Mouse (Mus musculus): ENCODE measurements around the gene Col10a1. TPM values are rescaled to one million over a fixed set of nuclear protein-coding genes. Genes with fewer than 3 reads are reported as not detected.
"Not testable (repeated sequence)": the region's sequence is repeated elsewhere in the genome, so short reads cannot be mapped to it uniquely, and the experiment has no call there.

Gene Col10a1
- not detected for total RNA-seq (2021)
- long read RNA-seq, experiment 1, partial matches to known transcripts, result 0 of 2 reads
- long read RNA-seq, experiment 1, other reads (novel, unspliced or antisense), result 2 of 2 reads
- long read RNA-seq, experiment 2, partial matches to known transcripts, result 2 of 2 reads
- long read RNA-seq, experiment 2, other reads (novel, unspliced or antisense), result 0 of 2 reads

GRCm38 (mm10) chr10:34389681-34390080, at the start of gene Col10a1:
Gene Col10a1, plus strand, starts transcription at chr10:34389981.
- no peak for DNase-seq (ENCODE audit: low spot score in 2 of 2)

DNA sequence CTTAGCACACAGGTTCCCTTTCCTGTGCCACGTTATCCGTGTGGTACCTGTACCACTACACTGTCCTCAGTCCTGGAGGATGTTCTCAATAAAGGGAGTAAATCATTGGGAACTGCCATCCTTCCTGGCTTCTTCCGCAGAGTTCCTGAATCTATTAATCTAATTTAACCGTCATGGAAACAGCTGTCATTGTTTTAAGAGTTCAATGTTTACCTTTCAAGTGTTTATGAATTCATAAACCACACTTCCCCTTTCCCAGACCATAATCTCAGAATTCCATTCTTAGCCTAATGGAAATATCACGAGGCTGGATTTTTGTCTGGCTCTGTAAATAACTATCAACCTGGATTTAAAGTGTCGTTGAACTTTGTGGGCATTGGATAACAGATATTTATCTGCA, 48.8 kb upstream of the Col10a1 start:
- no peak for DNase-seq (ENCODE audit: low spot score in 2 of 2)

DNA sequence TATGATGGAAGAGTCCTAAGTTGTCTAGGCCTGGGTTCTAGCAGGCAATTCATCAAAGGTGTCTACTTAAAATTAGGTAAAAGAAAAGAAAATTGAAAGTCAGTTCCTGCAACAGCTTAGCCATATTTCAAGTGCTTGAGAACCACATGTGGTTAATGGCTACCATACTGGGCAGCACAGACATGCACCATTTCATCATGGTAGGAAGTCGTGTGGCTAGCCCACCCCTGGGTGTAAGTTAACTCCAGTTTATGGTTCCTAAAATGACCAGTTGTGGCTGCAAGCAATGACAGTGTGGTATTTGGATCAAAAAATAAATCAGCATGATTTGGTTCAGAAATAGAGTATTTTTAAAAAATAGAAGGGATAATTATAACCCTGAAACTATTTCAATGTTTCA, 47.9 kb upstream of the Col10a1 start:
- DNase-seq (ENCODE audit: low spot score in 2 of 2), result no peak

- DNase-seq (ENCODE audit: low spot score in 2 of 2), result no peak
These were observed 37.6 kb upstream of the Col10a1 start for GRCm38 (mm10) chr10:34352166-34352565.

GRCm38 (mm10) chr10:34358263-34358662, 31.5 kb upstream of the Col10a1 start:
- DNase-seq (ENCODE audit: low spot score in 2 of 2), result no peak

DNA sequence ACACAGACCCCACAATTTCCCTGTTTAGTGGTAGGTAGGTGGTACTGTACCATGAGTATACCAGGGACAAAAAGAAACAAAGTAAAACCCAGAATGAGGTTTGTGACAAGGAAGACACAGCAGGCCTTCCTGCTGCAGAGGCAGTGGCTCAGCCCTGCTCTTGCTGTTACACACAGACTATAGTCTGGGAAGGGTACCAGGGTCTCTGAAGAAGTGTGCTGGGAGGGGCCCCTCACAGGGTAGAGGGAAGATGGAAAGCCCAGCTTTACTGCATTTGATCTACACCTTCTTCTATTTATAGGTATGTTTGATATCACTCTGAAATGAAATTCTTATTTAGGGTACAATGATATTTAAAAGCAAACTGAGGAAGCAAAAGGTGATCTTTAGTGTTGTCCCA, 26.0 kb upstream of the Col10a1 start:
- peak in 1 of 2 experiments; percentile 28 for DNase-seq (ENCODE audit: low spot score in 2 of 2)

DNA sequence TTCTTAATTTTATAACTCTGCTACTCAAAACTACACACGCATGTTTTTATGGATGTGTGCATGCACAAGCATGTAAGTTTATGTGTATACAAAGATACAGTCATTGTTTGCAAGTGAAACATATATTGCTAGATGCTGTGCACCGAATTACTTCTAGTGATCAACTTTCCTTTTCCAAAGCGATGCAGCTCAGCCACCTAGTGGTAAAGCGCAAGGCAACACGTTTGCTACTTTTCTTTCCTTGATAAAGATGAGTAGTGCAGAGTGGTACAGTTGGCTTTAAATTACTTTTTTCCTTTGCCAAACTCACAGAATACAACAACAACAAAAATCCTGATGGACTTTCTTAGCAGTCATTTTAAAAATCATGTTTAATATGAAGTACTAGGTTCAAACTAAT, 21.6 kb upstream of the Col10a1 start:
- no peak for DNase-seq (ENCODE audit: low spot score in 2 of 2)

DNA sequence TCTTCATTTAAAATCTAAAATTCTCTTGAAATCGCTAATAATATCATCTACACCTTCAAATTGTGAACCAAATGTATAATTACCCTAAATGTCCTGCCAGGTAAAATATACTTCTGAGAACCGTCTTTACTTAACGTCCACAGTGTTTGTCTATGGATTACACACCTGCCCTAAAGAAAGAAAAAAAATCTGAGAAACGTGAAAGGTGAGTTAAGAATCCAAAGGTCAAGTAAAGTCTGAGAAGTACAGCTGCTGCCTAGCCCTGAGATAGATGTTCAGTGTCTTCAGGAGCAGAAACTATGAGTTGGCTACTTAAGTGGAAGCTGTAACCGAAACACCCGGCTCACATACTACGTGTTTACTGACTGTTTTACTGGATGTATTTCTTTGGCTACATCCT, 16.4 kb upstream of the Col10a1 start:
- no peak for DNase-seq (ENCODE audit: low spot score in 2 of 2)

DNA sequence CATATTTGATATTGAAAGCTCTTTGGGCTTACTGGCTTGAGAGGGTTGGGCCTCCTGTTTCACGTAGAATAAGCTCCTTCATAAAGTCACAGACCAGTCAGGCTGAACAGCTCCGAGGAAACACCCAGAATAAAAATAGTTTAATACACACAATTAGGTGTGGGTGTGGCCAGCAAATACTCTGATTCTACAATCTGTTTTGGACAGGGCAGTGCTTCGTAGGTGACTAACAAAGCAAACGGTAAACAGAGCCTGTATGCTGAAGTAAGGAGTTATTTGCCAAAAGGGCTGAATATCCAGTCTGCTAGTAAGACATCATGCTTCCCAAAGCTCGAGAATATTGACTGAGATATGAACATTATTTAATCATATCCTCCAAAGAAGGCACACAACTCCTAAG, 4.1 kb upstream of the Col10a1 start:
- DNase-seq (ENCODE audit: low spot score in 2 of 2), result no peak

- DNase-seq (ENCODE audit: low spot score in 2 of 2), result no peak
These were observed 7.2 kb downstream of the Col10a1 start for GRCm38 (mm10) chr10:34396959-34397358.

- DNase-seq (ENCODE audit: low spot score in 2 of 2), result no peak
These were observed 9.5 kb downstream of the Col10a1 start for GRCm38 (mm10) chr10:34399267-34399666.

DNA sequence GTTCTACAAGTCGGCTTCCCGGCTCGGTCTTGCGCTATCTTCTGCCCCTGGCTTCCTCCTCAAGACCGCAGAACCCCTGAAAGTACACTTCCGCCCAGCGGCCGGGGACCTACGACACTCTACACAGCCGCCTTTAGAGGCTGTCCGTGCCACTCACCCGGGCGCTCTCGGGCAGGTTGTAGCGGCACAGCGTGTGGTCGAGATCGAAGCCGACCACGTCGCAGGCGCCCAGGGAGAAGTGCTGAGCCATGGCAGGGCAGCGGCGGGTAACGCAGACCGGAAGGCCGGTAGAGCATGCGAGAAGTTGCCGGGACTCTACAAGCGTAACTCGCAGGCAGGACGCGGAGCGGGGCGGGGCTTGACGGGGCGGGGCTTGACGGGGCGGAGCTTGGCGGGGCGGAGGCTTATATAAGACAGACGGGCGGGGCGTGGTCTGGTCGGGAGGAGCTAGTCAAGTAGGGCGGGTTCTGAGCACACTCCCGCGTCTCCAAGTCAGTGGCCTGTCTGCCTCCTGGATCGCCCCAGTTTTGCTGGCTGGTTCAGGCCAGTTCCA, 28.5 kb downstream of the Col10a1 start, which contains the start of gene Nt5dc1:
Gene Nt5dc1, minus strand, starts transcription at position 349 of the 553 bp plus-strand sequence.
- DNase-seq (ENCODE audit: low spot score in 2 of 2), result peak; percentile 93 to 97

DNA sequence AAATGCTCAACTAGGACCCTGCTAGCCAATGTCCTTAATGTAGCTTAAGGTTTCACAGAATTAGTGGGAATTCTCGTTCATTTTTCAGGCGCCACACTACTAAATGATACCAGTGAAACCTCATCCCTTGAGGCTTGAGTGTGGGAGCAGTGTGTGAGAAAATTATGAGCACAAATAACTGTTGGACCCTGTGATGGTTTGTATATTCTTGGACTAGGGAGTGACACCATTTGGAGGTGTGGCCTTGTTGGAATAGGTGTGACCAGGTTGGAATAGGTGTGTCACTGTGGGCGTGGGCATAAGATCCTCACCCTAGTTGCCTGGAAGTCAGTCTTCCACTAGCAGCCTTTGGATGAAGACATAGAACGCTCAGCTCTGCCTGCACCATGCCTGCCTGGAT, 29.0 kb downstream of the Col10a1 start:
- not testable (repeated sequence) for DNase-seq (ENCODE audit: low spot score in 2 of 2)

GRCm38 (mm10) chr10:34431783-34432182, 42.0 kb downstream of the Col10a1 start:
- DNase-seq (ENCODE audit: low spot score in 2 of 2), result no peak

DNA sequence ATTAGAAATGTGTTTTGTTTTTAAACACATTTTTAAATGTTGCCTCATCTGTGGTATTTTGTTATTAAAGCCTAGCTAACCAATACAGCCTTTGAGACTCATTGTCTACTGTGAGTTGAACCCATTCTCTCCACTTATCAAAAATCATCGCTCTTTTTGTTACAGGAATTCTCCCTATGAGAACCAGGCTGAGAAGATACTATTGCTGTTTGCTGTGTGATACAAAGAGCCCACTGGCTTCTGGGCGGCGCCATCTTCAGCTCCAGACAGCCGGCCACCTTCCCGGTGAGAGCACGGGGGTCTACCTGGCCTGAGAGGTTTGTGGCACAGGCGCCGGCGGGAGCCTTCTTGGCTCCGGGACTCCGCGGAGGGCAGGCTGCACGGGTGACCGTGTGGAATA, 44.4 kb downstream of the Col10a1 start:
- DNase-seq (ENCODE audit: low spot score in 2 of 2), result not testable (repeated sequence)

Other genes with a start within 250 kb of the Col10a1 start
- 10 to 100 TPM; 25.0 to 27.0 TPM for gene Dse, start 182.3 kb upstream of the Col10a1 start, total RNA-seq (2021)
- 10 to 100 TPM; 49.7 to 51.0 TPM for gene Tspyl1, start 107.8 kb upstream of the Col10a1 start, total RNA-seq (2021)
- gene Tspyl4, start 92.5 kb upstream of the Col10a1 start, total RNA-seq (2021), result 1 to 10 TPM; 2.3 to 2.8 TPM
- 10 to 100 TPM in 1 of 2 experiments, 1 to 10 TPM in 1; 7.5 to 10.9 TPM for gene Nt5dc1, start 28.6 kb downstream of the Col10a1 start, total RNA-seq (2021)
- 1 to 10 TPM; 5.6 to 6.2 TPM for gene Frk, start 93.4 kb downstream of the Col10a1 start, total RNA-seq (2021)

Measured in gastrocnemius, postnatal 4 days (tissue).